Mouse (Mus musculus): ENCODE data around the gene Csf1.

GRCm38 (mm10) chr3:107709156-107709555 is 51.1 kb downstream of the Csf1 start:
- TF ChIP-seq FLI1 (IDR thresholded peaks at IDR 0.05; ENCODE audit: low read length) (no peak), GATA1 (IDR thresholded peaks at IDR 0.05; ENCODE audit: borderline replicate concordance, low read length) (no peak)
